Mouse (Mus musculus): ENCODE data around the gene Tbc1d21. TPM values are rescaled to one million over a fixed set of nuclear protein-coding genes. Genes with fewer than 3 reads are reported as not detected.

Gene Tbc1d21
- polyA plus RNA-seq, 1 experiment from 2014 or later, result not detected

DNA sequence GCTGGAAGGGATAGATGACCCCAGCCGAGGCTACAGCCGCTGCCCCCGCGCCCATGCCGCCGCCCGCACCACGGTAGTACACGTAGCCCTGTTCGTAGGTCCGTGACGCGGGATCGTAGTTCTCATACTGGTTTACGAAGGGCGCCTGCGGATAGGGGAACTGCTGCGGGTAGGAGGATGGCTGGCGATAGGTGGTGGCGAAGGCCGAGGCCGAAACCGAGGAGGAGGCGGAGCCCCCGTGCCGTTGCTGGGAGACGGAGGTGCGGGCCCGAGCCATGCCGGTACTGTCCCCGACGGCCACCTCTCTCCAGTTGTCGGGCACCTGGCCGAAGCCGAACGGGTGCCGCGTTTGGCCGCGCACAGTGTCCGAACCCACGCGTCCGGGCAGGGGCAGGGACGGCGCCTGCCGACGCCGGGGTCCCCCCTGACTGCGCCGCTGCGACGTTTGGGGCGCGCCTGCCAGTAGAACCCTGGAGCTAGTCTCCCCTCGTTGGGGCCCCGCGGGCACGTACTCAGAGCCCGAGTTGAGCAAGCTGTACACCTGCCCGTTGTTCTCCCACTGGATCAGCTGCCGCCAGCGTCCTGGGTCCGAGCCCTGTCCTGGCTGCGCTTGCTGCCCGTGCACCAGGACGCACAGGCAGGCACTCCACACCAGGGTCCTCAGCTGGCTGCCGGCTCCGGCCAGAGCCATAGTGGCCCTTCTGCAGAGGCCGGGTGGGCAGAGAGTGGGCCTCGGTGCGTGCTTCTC lies 57.9 kb downstream of the Tbc1d21 start:
- H3K27ac ChIP-seq, result no peak overlapping the region; the same call in 1 of the 2 replicates
- ATAC-seq, result peak; percentile 11; the same call in 1 of the 2 replicates
- peak overlapping the region; percentile 70 for H3K4me2 ChIP-seq
- H3K36me3 ChIP-seq (ENCODE audit: poor library complexity, severe bottlenecking), result no peaks in the 10 kb centered on the region
- WGBS, result under 1% methylated on average over 72 of the region's 72 CpGs
- peaks cover 35% of the 10 kb centered on the region for H3K27me3 ChIP-seq
- no peaks in the 10 kb centered on the region for H3K9me3 ChIP-seq (replicated peaks)
- peak overlapping the region; percentile 47 for H3K9ac ChIP-seq
- peak overlapping the region; percentile 43 for H3K4me3 ChIP-seq
- peaks cover 57% of the 10 kb centered on the region for H3K4me1 ChIP-seq

DNA sequence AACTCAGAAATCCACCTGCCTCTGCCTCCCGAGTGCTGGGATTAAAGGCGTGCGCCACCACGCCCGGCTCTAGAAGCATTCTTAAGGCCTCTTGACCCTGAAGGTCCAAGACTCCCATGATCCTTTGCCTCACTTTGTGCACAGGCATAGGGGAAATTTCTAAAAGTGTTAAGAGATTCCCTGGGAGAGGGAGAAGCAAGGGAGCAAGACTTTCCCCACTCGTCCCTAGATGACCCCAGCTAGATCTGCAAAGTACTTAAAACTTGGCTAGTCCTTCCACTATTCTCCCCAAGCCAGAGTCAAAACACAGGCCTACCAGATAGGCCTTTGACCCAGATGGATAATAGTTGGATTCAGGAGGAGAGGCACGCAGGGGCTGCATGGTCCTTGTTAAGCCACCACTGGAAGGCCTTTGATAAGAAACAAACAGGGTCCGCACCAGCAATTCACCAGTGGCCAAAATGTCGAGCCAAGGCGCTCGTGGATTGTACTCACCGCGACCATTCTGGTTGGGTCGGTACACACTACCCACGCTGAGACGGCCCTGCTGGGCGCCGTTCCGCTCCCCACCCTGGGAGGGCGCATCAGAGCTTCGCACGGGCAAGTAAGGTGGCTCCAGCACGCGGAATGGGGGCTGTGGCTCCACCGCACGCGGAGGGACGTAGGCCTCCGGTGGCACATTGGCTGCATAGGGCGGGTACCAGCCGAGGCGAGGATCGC lies 58.9 kb downstream of the Tbc1d21 start:
- H3K27ac ChIP-seq, result no peak overlapping the region
- H3K4me1 ChIP-seq, result peaks cover 57% of the 10 kb centered on the region
- 58% methylated on average over 33 of the region's 33 CpGs for WGBS
- H3K9me3 ChIP-seq (replicated peaks), result no peaks in the 10 kb centered on the region
- H3K27me3 ChIP-seq, result peaks cover 35% of the 10 kb centered on the region
- H3K4me3 ChIP-seq, result peak overlapping the region; percentile 43
- peak overlapping the region; percentile 70 for H3K4me2 ChIP-seq
- ATAC-seq, result no peak
- peak overlapping the region; percentile 47; the same call in 1 of the 2 replicates for H3K9ac ChIP-seq
- H3K36me3 ChIP-seq (ENCODE audit: poor library complexity, severe bottlenecking), result no peaks in the 10 kb centered on the region

DNA sequence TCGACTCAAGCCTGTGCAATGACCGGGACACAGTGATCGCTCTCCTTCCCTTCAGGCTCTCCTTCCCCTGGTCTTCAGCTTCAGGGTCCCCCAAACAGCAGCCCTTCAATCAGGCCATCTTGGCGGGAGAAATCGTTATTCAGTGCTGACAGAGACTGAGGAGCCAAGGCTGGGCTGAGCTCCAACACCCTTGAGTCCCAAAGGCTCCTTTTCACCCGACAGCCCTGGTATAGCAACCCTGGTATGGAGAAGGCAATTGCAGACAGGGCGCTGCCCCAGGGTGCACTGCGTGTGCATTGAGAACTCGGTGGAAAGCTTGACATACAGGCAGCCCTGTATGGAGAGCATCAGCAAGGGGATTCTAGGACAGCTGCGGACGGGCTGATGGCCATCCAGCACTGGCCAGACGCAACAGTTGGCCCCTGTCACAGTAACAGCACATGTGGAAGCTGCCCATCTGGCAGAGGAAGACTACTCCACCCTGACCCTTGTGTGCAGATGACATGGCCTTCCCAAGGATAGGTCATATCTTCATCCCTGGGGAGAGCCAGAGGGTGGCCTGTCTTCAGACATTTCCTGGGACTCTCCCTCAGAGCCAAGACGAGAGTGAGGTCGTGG lies 60.1 kb downstream of the Tbc1d21 start:
- no peak for ATAC-seq
- Histone ChIP-seq H3K9me3 (replicated peaks) (no peaks in the 10 kb centered on the region), H3K4me2 (peak overlapping the region; percentile 10; the same call in 1 of the 2 replicates), H3K27ac (no peak overlapping the region), H3K4me1 (peaks cover 48% of the 10 kb centered on the region), H3K27me3 (peaks cover 35% of the 10 kb centered on the region), H3K36me3 (ENCODE audit: poor library complexity, severe bottlenecking) (no peaks in the 10 kb centered on the region), H3K4me3 (no peak overlapping the region), H3K9ac (no peak overlapping the region)
- WGBS, result 79% methylated on average over 14 of the region's 14 CpGs

Other genes starting within 250 kb of the Tbc1d21 start
- gene Islr, start 166.1 kb downstream of the Tbc1d21 start, polyA plus RNA-seq (2015; fragmentation: Nextera tagmentation; extraction: Ambion mirVana), result 10.0 and 11.2 TPM in 2 replicates
- 50.1 and 56.9 TPM in 2 replicates for gene Islr2, start 166.1 kb downstream of the Tbc1d21 start, polyA plus RNA-seq (2015; fragmentation: Nextera tagmentation; extraction: Ambion mirVana)
- gene Pml, start 120.7 kb downstream of the Tbc1d21 start, polyA plus RNA-seq (2015; fragmentation: Nextera tagmentation; extraction: Ambion mirVana), result 7.1 and 8.3 TPM in 2 replicates
- 71.6 and 77.9 TPM in 2 replicates for gene Stoml1, start 117.3 kb downstream of the Tbc1d21 start, polyA plus RNA-seq (2015; fragmentation: Nextera tagmentation; extraction: Ambion mirVana)
- 5.0 and 5.8 TPM in 2 replicates for gene Loxl1, start 57.3 kb downstream of the Tbc1d21 start, polyA plus RNA-seq (2015; fragmentation: Nextera tagmentation; extraction: Ambion mirVana)
- 2.8 and 3.5 TPM in 2 replicates for gene Insyn1, start 118.1 kb upstream of the Tbc1d21 start, polyA plus RNA-seq (2015; fragmentation: Nextera tagmentation; extraction: Ambion mirVana)
- 23.0 and 28.3 TPM in 2 replicates for gene Cd276, start 185.0 kb upstream of the Tbc1d21 start, polyA plus RNA-seq (2015; fragmentation: Nextera tagmentation; extraction: Ambion mirVana)
- gene Nptn, start 211.8 kb upstream of the Tbc1d21 start, polyA plus RNA-seq (2015; fragmentation: Nextera tagmentation; extraction: Ambion mirVana), result 79.8 and 98.9 TPM in 2 replicates

Measured in forebrain, embryonic 13.5 days (tissue).